Mouse (Mus musculus): ENCODE results near the gene Traip. TPM values are rescaled to one million over a fixed set of nuclear protein-coding genes. Genes with fewer than 3 reads are reported as not detected.

Traip gene
- polyA plus RNA-seq, 1 experiment from 2014 or later: 29.4 TPM

DNA sequence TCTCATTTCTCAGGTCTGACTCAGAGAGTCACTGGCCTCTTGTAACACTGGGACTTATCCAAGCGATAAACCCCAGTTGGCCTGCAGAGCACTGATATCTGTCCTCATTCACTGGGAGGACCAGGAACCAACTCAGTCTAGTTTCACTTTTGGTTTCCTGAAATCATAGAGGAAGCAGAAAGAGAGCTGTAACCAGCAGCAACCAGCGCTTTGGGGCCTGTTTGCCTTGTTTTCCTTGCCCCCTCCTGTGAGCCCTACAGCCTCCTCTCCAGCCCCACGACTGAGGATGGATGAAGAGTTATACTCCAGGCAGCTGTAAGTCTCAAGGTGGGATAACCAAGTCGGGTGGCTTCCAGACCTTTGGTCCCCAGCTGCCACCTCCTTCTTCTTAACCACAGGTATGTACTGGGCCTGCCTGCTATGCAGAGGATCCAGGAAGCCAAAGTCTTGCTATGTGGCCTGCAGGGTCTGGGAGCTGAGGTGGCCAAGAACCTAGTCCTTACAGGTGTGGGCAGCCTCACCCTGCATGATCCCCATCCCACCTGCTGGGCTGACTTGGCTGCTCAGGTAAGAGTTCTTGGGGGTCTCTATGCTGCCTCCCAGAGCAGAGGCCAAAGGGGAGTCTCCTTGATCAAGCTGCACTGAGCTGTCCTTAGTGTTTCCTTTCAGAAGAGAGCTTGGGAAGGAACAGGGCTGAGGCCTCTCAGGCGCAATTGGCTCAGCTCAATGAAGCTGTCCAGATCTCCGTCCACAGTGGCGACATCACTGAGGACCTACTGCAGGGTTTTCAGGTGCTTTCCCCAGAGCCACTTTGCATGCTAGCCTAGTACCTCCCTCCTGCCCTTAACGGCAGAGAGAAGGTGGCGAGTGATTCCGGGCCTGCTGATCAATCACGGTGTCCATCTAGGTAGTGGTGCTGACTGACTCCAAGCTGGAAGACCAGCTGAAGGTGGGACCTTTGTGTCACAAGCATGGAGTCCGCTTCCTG is 25.8 kb downstream of the Traip start, which contains the start of gene Uba7:
TSS of gene Uba7 (plus strand) at position 107 of the 988 bp plus-strand sequence.
- no peaks in the 10 kb centered on the region for H3K9me3 ChIP-seq
- no peak for ATAC-seq (ENCODE audit: insufficient number of reproducible peaks, insufficient read depth, low FRiP score, low TSS enrichment)
- H3K27ac ChIP-seq: peak within 1 kb of the TSS; percentile 63
- H3K4me2 ChIP-seq (replicated peaks): no peak within 1 kb of the TSS
- H3K36me3 ChIP-seq: peaks cover 10% of the 10 kb centered on the region
- H3K4me3 ChIP-seq: 0 out of 2 replicates have a peak within 1 kb of the TSS, but pooled peaks have one; percentile 2
- no peaks in the 10 kb centered on the region for H3K27me3 ChIP-seq
- WGBS: 72% methylated on average over 12 of the region's 12 CpGs
- H3K4me1 ChIP-seq: peaks cover 17% of the 10 kb centered on the region
- H3K9ac ChIP-seq: no peak within 1 kb of the TSS

DNA sequence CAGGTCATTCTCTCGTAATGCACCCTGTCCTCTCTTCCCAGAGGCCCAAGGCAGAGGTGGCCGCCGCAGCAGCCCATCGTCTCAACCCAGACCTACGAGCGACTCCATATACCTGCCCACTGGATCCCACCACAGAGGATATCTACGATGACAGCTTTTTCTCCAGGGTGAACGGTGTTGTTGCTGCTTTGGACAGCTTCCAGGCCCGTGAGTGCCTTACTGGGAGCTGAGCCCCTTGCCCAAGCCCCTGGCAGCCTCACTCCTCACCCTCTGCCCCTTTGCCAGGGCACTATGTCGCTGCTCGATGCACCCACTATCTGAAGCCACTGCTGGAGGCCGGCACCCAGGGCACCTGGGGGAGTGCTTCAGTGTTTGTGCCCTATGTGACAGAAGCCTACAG is 28.9 kb downstream of the Traip start:
- no peaks in the 10 kb centered on the region for H3K9me3 ChIP-seq
- H3K4me1 ChIP-seq: peaks cover 41% of the 10 kb centered on the region
- H3K4me3 ChIP-seq: no peak overlapping the region
- H3K9ac ChIP-seq: no peak overlapping the region
- H3K27me3 ChIP-seq: no peaks in the 10 kb centered on the region
- no peak overlapping the region for H3K27ac ChIP-seq
- H3K36me3 ChIP-seq: no peaks in the 10 kb centered on the region
- ATAC-seq (ENCODE audit: insufficient number of reproducible peaks, insufficient read depth, low FRiP score, low TSS enrichment): no peak
- WGBS: 88% methylated on average over 12 of the region's 12 CpGs
- H3K4me2 ChIP-seq (replicated peaks): no peak overlapping the region

DNA sequence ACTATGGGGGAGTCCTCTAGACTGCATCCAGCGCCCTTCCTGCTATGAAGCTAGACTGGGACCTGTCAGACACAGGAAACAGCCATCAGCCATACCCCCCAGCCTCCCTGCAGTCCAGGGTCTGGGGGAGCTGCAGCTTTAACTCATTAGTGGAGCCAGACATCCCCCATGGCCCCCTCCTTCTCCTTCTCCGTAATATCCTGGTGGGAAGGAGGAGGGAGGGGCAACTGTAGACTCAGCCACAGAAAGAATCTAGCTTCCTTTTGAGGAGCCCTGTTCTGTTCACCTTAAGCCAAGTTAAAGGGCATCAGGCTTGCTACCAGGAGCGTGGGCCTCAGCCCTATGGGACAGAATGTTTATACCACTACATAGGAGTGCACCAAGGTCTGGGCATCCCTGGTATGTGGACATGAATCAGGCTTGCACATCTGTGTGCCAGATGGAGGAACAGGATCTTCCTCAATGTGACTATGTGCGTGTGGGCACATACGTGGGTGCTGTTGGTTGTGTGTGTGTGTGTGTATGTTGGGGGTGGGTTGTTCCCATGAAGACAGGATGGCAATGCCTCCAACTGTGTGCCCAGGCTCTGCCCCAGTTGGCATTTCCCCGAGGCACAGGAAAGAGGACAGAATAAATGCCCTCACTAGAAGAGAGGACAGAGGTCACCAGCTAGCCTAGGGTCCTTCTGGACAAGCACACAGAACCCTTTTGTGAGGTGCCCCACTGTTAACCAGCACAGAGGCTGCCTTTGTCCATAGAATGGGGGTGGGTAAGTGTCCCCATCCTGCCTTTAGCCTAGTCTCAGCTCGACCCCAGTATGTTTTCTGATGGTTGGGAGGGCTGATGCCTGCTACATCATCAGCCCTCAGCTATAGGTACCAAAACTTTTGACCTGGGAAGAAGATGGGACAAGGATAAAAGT is 32.0 kb downstream of the Traip start:
- 15% methylated on average over 7 of the region's 7 CpGs for WGBS
- Histone ChIP-seq H3K4me3 (peak overlapping the region; percentile 87), H3K9ac (peak overlapping the region; percentile 88; the same call in 1 of the 2 replicates), H3K4me1 (peaks cover 43% of the 10 kb centered on the region), H3K27ac (peak overlapping the region; percentile 98), H3K27me3 (no peaks in the 10 kb centered on the region), H3K36me3 (no peaks in the 10 kb centered on the region), H3K9me3 (no peaks in the 10 kb centered on the region), H3K4me2 (replicated peaks) (peak overlapping the region; percentile 88)
- ATAC-seq (ENCODE audit: insufficient number of reproducible peaks, insufficient read depth, low FRiP score, low TSS enrichment): peak; percentile 59

DNA sequence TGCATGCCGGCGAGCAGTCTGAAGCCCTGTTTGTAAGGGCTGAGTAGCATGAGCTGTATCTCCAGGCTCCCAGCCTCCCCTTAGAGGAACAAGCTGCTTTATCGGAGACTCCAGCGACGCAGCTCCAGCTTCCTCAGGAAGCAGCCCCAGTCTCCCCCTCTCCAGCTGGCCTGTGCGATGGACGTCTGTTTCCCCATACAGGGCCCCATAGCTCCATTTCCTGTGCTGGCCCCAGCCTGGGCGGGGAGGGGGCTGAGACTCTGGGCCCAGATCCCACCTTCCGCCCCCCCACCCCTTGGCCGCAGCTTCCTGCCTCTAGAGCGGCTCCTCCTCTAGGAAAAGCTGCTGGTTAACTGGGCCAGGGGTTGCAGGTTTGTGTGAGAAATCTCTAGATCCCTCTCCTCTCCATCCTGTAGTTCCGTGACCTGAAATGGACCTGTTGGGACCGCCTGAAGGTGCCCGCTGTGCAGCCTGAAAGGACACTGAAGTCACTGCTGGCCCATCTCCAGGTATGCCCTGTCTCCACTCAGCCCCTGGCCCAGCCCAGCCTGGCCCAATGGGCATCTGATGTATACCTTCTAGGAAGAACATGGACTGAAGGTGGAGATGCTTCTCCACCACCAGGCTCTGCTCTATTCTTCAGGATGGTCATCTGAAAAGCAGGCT is 32.9 kb downstream of the Traip start, which contains the start of gene Gm20661:
TSS of gene Gm20661 (plus strand) at position 378 of the 666 bp plus-strand sequence.
- H3K4me3 ChIP-seq: peak within 1 kb of the TSS; percentile 87
- WGBS: 14% methylated on average over 13 of the region's 14 CpGs

DNA sequence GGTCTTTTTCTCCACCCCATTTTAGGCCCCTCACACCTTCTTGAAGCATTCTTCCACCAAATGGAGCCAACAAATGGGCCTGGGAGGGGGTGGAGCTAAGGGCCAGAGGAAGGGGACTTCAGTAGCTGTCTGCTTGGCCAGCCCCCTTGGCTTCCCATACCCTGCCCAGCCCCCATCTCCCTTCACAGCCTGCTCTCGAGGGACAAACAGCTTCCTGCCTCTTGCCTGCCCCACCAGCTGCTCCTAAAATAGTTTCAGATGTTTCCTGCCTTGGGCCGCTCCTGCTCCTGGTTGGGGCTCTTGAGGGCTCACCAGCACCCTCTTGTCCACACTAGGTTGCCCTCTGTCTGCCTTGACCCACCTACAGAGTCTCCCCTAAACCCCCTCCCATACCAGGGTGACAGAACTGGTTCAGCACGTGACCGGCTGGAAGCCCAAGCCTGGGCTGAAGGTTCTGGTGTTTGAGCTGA is 33.5 kb downstream of the Traip start:
- peak overlapping the region; percentile 98 for H3K27ac ChIP-seq
- peaks cover 53% of the 10 kb centered on the region for H3K4me1 ChIP-seq
- H3K27me3 ChIP-seq: no peaks in the 10 kb centered on the region
- H3K36me3 ChIP-seq: no peaks in the 10 kb centered on the region
- H3K9me3 ChIP-seq: no peaks in the 10 kb centered on the region
- H3K4me3 ChIP-seq: peak overlapping the region; percentile 87
- 11% methylated on average over 4 of the region's 4 CpGs for WGBS
- H3K9ac ChIP-seq: peak overlapping the region; percentile 88
- peak overlapping the region; percentile 88 for H3K4me2 ChIP-seq (replicated peaks)
- ATAC-seq (ENCODE audit: insufficient number of reproducible peaks, insufficient read depth, low FRiP score, low TSS enrichment): 0 out of 2 replicates have a peak, but pooled peaks have one; percentile 19

More for the DNA sequence above, 32.9 kb downstream of the Traip start, which contains the start of gene Gm20661:
- ATAC-seq (ENCODE audit: insufficient number of reproducible peaks, insufficient read depth, low FRiP score, low TSS enrichment): peak; percentile 75
- Histone ChIP-seq H3K9me3 (no peaks in the 10 kb centered on the region), H3K9ac (peak within 1 kb of the TSS; percentile 88), H3K27ac (peak within 1 kb of the TSS; percentile 98), H3K27me3 (no peaks in the 10 kb centered on the region), H3K4me1 (peaks cover 48% of the 10 kb centered on the region), H3K36me3 (no peaks in the 10 kb centered on the region), H3K4me2 (replicated peaks) (peak within 1 kb of the TSS; percentile 88)

DNA sequence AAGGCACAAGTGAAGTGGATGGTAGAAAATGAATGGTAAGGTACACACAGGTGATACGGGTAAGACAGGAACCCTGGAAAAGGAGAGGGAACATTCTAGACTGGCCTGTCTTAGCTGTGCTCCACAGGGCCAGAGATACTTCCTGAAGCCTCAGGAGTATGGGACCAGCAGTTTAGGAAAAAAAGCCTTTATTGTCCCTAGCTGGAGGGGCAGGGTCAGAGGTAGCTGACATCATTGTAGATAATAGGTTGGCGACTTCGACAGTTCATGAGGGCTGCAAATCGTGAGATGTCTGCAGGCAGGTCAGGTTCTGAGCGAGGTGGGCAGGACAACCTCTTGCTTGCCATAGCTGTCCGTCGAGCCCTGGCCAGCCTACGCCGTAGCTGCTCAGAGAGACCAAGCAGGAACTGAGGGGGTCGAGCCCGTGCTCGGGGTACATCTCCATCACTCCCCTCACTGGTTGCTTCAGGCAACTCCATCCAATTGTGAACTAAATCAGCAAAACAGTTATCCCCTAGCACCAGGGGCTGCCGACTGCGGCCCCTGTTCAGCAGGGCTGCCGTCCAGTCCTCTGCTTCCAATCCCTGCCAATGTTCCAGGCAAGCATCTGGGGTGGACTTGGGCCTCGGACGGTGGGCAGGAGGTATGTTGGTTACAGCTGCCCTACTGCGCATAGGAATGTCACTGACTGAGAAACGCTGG is 34.3 kb downstream of the Traip start:
- ATAC-seq (ENCODE audit: insufficient number of reproducible peaks, insufficient read depth, low FRiP score, low TSS enrichment): no peak
- H3K9ac ChIP-seq: peak overlapping the region; percentile 88
- no peaks in the 10 kb centered on the region for H3K27me3 ChIP-seq
- peak overlapping the region; percentile 88 for H3K4me2 ChIP-seq (replicated peaks)
- H3K4me3 ChIP-seq: peak overlapping the region; percentile 87
- H3K4me1 ChIP-seq: peaks cover 53% of the 10 kb centered on the region
- WGBS: 23% methylated on average over 19 of the region's 19 CpGs
- H3K36me3 ChIP-seq: no peaks in the 10 kb centered on the region
- H3K9me3 ChIP-seq: no peaks in the 10 kb centered on the region
- peak overlapping the region; percentile 98 for H3K27ac ChIP-seq

DNA sequence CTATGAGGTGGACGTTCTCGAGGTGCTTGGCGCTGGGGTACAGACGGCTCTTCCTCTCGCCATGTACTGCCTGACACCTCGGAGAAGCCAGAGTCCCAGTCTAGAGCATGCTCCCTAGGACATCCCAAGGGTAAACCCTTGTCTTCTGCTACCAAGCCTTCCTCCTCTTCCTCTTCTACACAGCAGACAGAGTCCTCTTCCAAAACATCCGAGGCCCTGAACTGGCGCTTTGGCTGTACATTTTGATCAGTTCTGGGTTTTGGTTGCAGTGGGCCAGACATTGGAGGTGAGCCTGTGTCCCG is 34.8 kb downstream of the Traip start:
- Histone ChIP-seq H3K9ac (peak overlapping the region; percentile 88), H3K4me1 (peaks cover 53% of the 10 kb centered on the region), H3K9me3 (no peaks in the 10 kb centered on the region), H3K27me3 (no peaks in the 10 kb centered on the region), H3K36me3 (no peaks in the 10 kb centered on the region), H3K4me2 (replicated peaks) (peak overlapping the region; percentile 88), H3K4me3 (peak overlapping the region; percentile 87), H3K27ac (peak overlapping the region; percentile 98)
- no peak for ATAC-seq (ENCODE audit: insufficient number of reproducible peaks, insufficient read depth, low FRiP score, low TSS enrichment)
- 29% methylated on average over 9 of the region's 9 CpGs for WGBS

DNA sequence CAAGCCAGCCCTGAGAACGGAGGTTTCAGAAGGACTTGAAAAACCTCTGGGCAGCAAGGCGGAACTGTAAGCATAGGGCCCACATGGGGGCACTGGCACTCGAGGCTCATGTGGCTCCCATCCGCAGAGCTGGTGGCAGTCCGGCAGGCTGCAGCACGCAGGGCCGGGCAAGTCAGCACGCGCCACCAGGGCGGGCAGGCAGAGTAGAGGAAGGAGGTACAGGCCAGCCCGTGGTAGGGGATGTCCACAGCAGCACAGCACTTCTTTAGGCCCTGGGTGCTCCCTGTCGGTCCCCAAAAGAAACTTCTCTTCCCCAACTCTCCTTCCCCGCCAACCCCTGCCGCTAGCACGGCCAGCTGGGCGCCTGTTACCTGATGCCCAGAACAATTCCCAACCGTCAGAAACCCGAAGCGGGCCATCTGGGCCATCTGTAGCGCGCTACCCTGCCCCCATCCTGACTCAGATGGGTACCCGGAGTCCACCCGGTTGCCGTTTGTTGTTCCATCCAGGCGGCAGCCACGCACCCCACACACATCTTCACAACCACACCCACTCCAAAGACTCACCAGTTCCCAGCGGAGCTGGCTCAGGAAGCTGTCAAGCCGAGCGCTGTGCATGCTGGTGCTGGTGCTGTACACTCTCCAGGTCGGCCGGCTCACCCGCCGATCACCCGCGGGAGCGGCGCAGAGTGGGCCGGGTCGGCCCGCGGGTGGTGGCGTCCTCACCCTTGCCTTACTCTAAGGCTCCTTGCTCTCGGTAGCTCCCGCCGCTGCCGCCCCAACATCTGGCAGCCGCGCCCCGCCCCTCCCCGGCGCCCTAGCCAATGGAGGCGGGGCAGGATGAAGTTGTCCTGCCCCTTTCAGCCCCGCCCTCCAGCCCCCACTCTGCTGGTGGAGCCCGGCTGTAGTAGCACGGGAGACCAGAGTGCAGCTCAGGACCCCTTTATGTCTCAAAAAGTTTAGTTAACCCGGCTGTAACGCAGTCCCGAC is 35.5 kb downstream of the Traip start, which contains the start of gene Inka1:
TSS of gene Inka1 (minus strand) at position 749 of the 989 bp plus-strand sequence.
- Histone ChIP-seq H3K9ac (peak within 1 kb of the TSS; percentile 88), H3K27ac (peak within 1 kb of the TSS; percentile 98)
- under 1% methylated on average over 58 of the region's 58 CpGs for WGBS

DNA sequence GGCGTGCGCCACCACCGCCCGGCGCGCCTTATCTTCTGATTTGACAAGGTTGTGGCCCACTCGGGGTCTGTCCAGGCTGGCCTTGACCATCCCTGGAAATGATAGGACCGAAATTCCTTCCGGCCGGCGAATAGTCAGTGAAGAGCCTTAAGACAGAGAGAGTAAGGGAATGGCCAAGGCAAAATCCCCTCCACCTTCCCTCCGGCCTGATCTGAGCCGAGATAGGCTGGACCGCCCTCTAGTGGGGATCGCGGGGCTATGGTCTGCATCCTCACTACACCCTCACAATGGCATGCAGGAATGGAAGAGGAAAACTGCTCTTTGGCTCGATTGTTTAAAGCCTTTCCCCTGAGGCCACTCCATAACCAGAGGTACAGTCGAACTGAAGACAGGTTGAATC is 36.4 kb downstream of the Traip start:
- Histone ChIP-seq H3K27ac (peak overlapping the region; percentile 98), H3K36me3 (no peaks in the 10 kb centered on the region), H3K9ac (no peak overlapping the region), H3K9me3 (no peaks in the 10 kb centered on the region), H3K4me3 (peak overlapping the region; percentile 87), H3K27me3 (no peaks in the 10 kb centered on the region), H3K4me2 (replicated peaks) (peak overlapping the region; percentile 88), H3K4me1 (peaks cover 36% of the 10 kb centered on the region)
- 3% methylated on average over 18 of the region's 18 CpGs for WGBS
- 0 out of 2 replicates have a peak, but pooled peaks have one; percentile 17 for ATAC-seq (ENCODE audit: insufficient number of reproducible peaks, insufficient read depth, low FRiP score, low TSS enrichment)

More for the DNA sequence above, 35.5 kb downstream of the Traip start, which contains the start of gene Inka1:
- no peaks in the 10 kb centered on the region for H3K9me3 ChIP-seq
- H3K27me3 ChIP-seq: no peaks in the 10 kb centered on the region
- ATAC-seq (ENCODE audit: insufficient number of reproducible peaks, insufficient read depth, low FRiP score, low TSS enrichment): peak; percentile 64
- peak within 1 kb of the TSS; percentile 87 for H3K4me3 ChIP-seq
- H3K4me2 ChIP-seq (replicated peaks): peak within 1 kb of the TSS; percentile 88
- H3K4me1 ChIP-seq: peaks cover 46% of the 10 kb centered on the region
- H3K36me3 ChIP-seq: no peaks in the 10 kb centered on the region

Measured in embryonic facial prominence, embryonic 12.5 days (tissue).